Mouse (Mus musculus): Measurements from ENCODE around the gene Capn5.

Capn5 gene

GRCm38 (mm10) chr7:98104481-98105435, 73.3 kb downstream of the Capn5 start:
- DNase-seq = no peak

- no peak for DNase-seq
Observed at GRCm38 (mm10) chr7:98103942-98104292, 74.2 kb downstream of the Capn5 start.

GRCm38 (mm10) chr7:98103002-98103941, 74.8 kb downstream of the Capn5 start:
- DNase-seq = peak; percentile 87

GRCm38 (mm10) chr7:98102488-98102887, 75.6 kb downstream of the Capn5 start:
- DNase-seq = no peak

GRCm38 (mm10) chr7:98097557-98097956, 80.5 kb downstream of the Capn5 start:
- DNase-seq = no peak

- no peak for DNase-seq
Observed at GRCm38 (mm10) chr7:98095852-98096251, 82.2 kb downstream of the Capn5 start.

- DNase-seq = no peak
Observed at GRCm38 (mm10) chr7:98086346-98086745, 91.7 kb downstream of the Capn5 start.

- peak; percentile 31 for DNase-seq
Observed at GRCm38 (mm10) chr7:98085314-98085713, 92.8 kb downstream of the Capn5 start.

GRCm38 (mm10) chr7:98084541-98085293, 93.4 kb downstream of the Capn5 start:
- DNase-seq = no peak

GRCm38 (mm10) chr7:98082376-98082775, 95.7 kb downstream of the Capn5 start:
- DNase-seq = no peak

GRCm38 (mm10) chr7:98077453-98077852, 100.6 kb downstream of the Capn5 start:
- DNase-seq = no peak

GRCm38 (mm10) chr7:98071620-98072019, 106.5 kb downstream of the Capn5 start:
- peak; percentile 96 for DNase-seq
